Mouse (Mus musculus) erythroblast, embryonic 14.5 days (primary cell): ENCODE data around the gene Gpr25. TPM values are rescaled to one million over a fixed set of nuclear protein-coding genes. Genes with fewer than 3 reads are reported as not detected.

Source experiments
- H3K27me3 ChIP-seq: 2 replicates; pipeline ENCODE4 v1.6.1; 2012; ENCODE audit warnings: inconsistent platforms; ENCODE audit not compliant: control insufficient read depth
- H3K36me3 ChIP-seq: 2 replicates; pipeline ENCODE4 v1.6.1; 2012; ENCODE audit warnings: mild to moderate bottlenecking, inconsistent platforms; ENCODE audit not compliant: control insufficient read depth
- H3K4me1 ChIP-seq: 2 replicates; pipeline ENCODE4 v1.6.1; 2012; ENCODE audit warnings: inconsistent platforms; ENCODE audit not compliant: control insufficient read depth
- H3K4me3 ChIP-seq: replicated peaks from 2 replicates; pipeline ENCODE3; 2012; ENCODE audit warnings: moderate library complexity, mild to moderate bottlenecking, inconsistent platforms
- H3K9me3 ChIP-seq: 2 replicates; pipeline ENCODE4 v1.6.1; 2012; ENCODE audit warnings: low read length, inconsistent platforms, mixed read lengths; ENCODE audit not compliant: control insufficient read depth
- GATA1 ChIP-seq: IDR thresholded peaks from 2 replicates; pipeline ENCODE4 v1.6.1; 2012; ENCODE audit warnings: low read length, inconsistent platforms, mixed read lengths
- TAL1 ChIP-seq: IDR thresholded peaks from 3 replicates; pipeline ENCODE4 v1.6.1; 2012; ENCODE audit warnings: low read length, inconsistent platforms, mixed read lengths
- polyA plus RNA-seq: library from polyadenylated mRNA; stranded (reverse); fragments of >175 nt; gene quantifications from 2 replicates; pipeline ENCODE4 v1.2.3, GENCODE M21; 2012

Gpr25 gene
- polyA plus RNA-seq, 1 experiment, result not detected

DNA sequence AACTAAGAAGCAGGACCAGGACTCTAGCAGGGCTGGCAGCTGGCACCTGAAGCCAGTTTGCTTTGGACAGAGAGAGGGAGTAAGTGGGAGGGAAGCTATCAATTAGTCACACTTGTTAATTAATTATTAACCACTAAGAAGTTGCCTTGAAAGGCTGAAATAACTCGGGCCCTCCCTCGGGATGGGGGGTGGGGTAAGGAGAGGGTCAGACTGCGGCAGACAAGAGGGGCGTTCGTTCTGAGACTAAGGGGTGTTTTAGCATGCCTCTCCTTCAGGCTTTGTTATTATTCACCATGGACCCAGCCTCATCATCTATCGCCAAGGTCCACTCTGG is 31.7 kb downstream of the Gpr25 start:
- Histone ChIP-seq H3K27me3 (peaks cover 60% of the 10 kb centered on the region), H3K36me3 (no peaks in the 10 kb centered on the region), H3K4me3 (no peak overlapping the region), H3K9me3 (peaks cover under 1% of the 10 kb centered on the region; the same call in 1 of the 2 replicates), H3K4me1 (peaks cover 8% of the 10 kb centered on the region)
- TF ChIP-seq GATA1 (no peak), TAL1 (no peak)

GRCm38 (mm10) chr1:136228328-136229039 is 32.2 kb downstream of the Gpr25 start:
- Histone ChIP-seq H3K27me3 (peaks cover 58% of the 10 kb centered on the region), H3K9me3 (no peaks in the 10 kb centered on the region), H3K4me1 (peaks cover 6% of the 10 kb centered on the region; the same call in 1 of the 2 replicates), H3K4me3 (no peak overlapping the region), H3K36me3 (no peaks in the 10 kb centered on the region)
- TF ChIP-seq TAL1 (no peak), GATA1 (no peak)

DNA sequence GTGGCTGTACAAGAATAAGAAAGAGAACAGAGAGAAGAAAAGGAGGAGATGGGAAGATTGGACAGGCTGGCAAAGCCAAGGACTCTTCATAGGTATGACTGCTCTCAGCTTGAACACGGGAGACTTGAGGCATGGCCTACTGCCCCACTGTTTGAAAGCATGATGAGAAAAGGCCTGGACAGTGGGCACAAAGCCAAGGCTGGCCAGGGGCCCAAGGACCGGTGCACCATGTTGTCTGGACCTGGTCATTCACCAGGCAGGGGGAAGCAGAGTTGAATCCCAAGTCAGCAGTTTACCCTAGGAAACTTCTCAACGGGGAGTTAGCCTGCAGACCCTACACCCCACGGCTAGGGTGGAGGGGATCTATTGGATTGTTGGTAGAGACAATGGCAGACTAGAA is 32.8 kb downstream of the Gpr25 start:
- Histone ChIP-seq H3K4me3 (no peak overlapping the region), H3K36me3 (no peaks in the 10 kb centered on the region), H3K9me3 (no peaks in the 10 kb centered on the region), H3K27me3 (peaks cover 52% of the 10 kb centered on the region), H3K4me1 (peaks cover 6% of the 10 kb centered on the region; the same call in 1 of the 2 replicates)
- no peak for TF ChIP-seq GATA1
- no peak for TF ChIP-seq TAL1

DNA sequence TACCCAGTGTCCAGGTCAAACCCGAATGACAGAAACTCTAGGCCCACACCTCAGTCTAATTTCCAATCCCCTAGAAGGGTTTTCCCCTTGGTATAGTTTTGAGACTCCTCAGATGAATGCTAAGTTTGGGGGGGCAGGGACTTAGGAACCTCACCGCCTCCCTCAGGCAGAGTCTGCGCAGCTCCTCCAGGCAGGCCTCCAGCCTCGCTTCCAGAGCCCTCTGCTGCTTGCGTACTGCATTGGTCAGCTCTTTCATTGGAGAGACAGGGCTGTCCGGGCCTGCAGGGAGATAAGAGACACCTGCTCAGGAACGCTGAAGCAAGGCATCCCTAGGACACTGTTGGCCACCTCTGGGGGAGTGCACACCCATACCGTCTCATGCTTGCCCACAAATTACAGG is 34.0 kb downstream of the Gpr25 start:
- H3K4me3 ChIP-seq, result no peak overlapping the region
- no peaks in the 10 kb centered on the region for H3K9me3 ChIP-seq
- peaks cover 43% of the 10 kb centered on the region for H3K27me3 ChIP-seq
- peaks cover 6% of the 10 kb centered on the region; the same call in 1 of the 2 replicates for H3K4me1 ChIP-seq
- no peaks in the 10 kb centered on the region for H3K36me3 ChIP-seq
- TF ChIP-seq GATA1, result no peak
- TF ChIP-seq TAL1, result no peak

- Histone ChIP-seq H3K4me1 (peaks cover 6% of the 10 kb centered on the region; the same call in 1 of the 2 replicates), H3K4me3 (no peak overlapping the region), H3K36me3 (no peaks in the 10 kb centered on the region), H3K27me3 (peaks cover 37% of the 10 kb centered on the region), H3K9me3 (no peaks in the 10 kb centered on the region)
- TF ChIP-seq GATA1, result no peak
- TF ChIP-seq TAL1, result no peak
These were observed 34.8 kb downstream of the Gpr25 start for GRCm38 (mm10) chr1:136225846-136226245.

- no peak for TF ChIP-seq GATA1
- TF ChIP-seq TAL1, result no peak
- no peaks in the 10 kb centered on the region for H3K9me3 ChIP-seq
- H3K4me1 ChIP-seq, result peaks cover 4% of the 10 kb centered on the region; the same call in 1 of the 2 replicates
- peaks cover 19% of the 10 kb centered on the region for H3K27me3 ChIP-seq
- no peaks in the 10 kb centered on the region for H3K36me3 ChIP-seq
- no peak overlapping the region for H3K4me3 ChIP-seq
These were observed 36.8 kb downstream of the Gpr25 start for GRCm38 (mm10) chr1:136223758-136224342.

DNA sequence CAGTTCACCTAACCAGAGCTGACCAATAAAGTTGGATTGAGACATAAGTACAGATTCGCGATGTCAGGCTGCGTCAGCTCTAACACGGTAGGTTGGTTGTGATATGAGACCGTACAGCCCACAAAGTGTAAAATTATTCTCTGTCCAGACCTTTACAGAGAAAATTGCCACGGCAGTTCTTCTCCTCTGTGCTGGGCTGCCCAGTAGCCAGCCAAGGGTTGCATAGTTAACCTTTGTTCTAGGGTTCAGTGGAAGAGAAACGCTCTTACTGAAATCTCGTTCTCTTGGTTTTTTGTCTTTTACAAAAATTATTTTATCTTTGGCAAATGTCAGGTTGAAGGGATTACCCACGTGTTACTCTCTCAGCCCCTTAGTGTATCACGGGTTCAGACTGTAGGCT is 38.3 kb downstream of the Gpr25 start:
- TF ChIP-seq TAL1, result no peak
- no peak for TF ChIP-seq GATA1
- H3K36me3 ChIP-seq, result no peaks in the 10 kb centered on the region
- no peaks in the 10 kb centered on the region for H3K4me1 ChIP-seq
- no peaks in the 10 kb centered on the region for H3K9me3 ChIP-seq
- peaks cover 17% of the 10 kb centered on the region for H3K27me3 ChIP-seq
- H3K4me3 ChIP-seq, result no peak overlapping the region

- H3K4me1 ChIP-seq, result no peaks in the 10 kb centered on the region
- no peaks in the 10 kb centered on the region for H3K36me3 ChIP-seq
- no peak overlapping the region for H3K4me3 ChIP-seq
- H3K9me3 ChIP-seq, result no peaks in the 10 kb centered on the region
- no peak for TF ChIP-seq TAL1
- no peak for TF ChIP-seq GATA1
- peaks cover 16% of the 10 kb centered on the region for H3K27me3 ChIP-seq
These were observed 40.4 kb downstream of the Gpr25 start for GRCm38 (mm10) chr1:136220037-136220871.

GRCm38 (mm10) chr1:136214304-136214703 is 46.4 kb downstream of the Gpr25 start:
- H3K27me3 ChIP-seq, result no peaks in the 10 kb centered on the region
- no peaks in the 10 kb centered on the region for H3K9me3 ChIP-seq
- no peaks in the 10 kb centered on the region for H3K36me3 ChIP-seq
- H3K4me3 ChIP-seq, result no peak overlapping the region
- no peak for TF ChIP-seq TAL1
- H3K4me1 ChIP-seq, result peaks cover 14% of the 10 kb centered on the region
